Mouse (Mus musculus) heart, adult 2 months (tissue): ENCODE data around the gene Rapgef5.

Experiments
- CTCF ChIP-seq: fragments of 200-600 bp; IDR thresholded peaks from 2 replicates; pipeline ENCODE4 v1.8.1; 2022; ENCODE audit warnings: antibody characterized with exemption, mild to moderate bottlenecking, moderate library complexity
- EP300 ChIP-seq: fragments of 200-500 bp; IDR thresholded peaks from 2 replicates; pipeline ENCODE4 v1.6.1; 2011; ENCODE audit warnings: low read depth, low read length, control low read depth; ENCODE audit not compliant: insufficient read depth
- POLR2A ChIP-seq: fragments of 200-500 bp; IDR thresholded peaks from 2 replicates; pipeline ENCODE4 v1.6.1; 2011; ENCODE audit warnings: mild to moderate bottlenecking, low read depth, low read length, control low read depth; ENCODE audit not compliant: insufficient read depth

DNA sequence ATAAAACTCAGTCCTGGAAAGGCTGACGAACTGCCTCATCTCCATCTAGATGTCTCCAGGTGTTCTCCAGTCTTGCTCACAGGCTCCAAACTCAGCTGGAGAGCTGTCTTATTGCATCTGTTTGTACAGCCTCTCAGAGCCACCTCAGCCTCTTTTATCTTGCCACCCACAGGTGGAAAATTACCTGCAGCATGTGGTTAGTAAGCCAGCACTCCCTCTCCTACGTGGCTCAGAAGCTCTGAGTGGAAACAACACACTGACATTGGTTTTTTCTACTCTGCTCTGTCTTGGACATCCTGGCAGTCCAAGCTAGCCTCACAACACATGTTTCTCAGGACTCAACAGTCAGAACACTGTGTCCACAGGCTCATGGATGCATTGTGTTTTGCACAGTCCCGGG lies 162.6 kb downstream of the Rapgef5 start:
- TF ChIP-seq POLR2A: no peak
- TF ChIP-seq CTCF: no peak
- TF ChIP-seq EP300: no peak
